Mouse (Mus musculus): ENCODE data around the gene Noxred1.
A peak's percentile ranks its signal among the peaks of the same experiment; 100 is the strongest.
"Not testable (repeated sequence)": the region's sequence is repeated elsewhere in the genome, so short reads cannot be mapped to it uniquely, and the experiment has no call there.

Gene Noxred1

GRCm38 (mm10) chr12:87229633-87230032, 8.9 kb downstream of the Noxred1 start:
- DNase-seq (ENCODE audit: low spot score) = no peak

DNA sequence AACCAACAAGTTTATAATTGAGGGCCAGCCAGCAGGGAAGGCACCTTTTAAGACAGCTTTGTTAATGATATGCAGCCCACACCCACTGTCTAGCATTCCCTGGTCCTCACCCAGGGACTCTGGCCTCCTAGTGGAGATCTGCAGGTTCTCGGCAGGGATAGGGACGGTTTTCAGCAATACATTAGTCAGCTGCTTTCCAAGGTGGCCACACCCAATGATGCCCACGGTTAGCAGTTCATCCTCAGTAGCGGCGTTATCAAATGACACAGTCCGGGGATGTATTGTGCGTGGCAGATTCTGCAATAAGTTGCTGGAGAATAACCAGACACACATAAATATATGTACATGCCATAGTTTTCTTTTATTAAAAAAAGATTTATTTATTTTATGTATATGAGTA, 11.7 kb downstream of the Noxred1 start:
- DNase-seq (ENCODE audit: low spot score) = no peak

DNA sequence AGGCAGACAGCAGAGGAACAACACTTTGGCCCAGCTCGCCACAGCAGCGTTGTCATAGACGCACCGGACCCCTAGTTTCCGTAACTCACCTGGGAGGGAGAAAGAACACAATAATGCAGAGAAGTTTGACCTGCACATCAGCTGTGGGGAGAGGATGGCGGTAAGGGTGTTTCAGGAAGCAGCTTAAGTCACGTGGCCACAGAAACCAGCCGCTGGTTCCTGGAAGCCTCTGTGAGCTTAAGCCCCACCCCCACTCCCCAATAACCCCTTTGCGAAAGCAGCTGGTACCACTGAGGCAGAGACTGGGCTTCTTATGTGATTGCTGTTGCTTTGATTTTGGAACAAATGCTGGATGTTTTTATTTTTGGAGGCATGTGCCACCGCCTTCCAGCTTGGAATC, 13.6 kb downstream of the Noxred1 start:
- no peak for DNase-seq (ENCODE audit: low spot score)

GRCm38 (mm10) chr12:87219362-87219761, 19.2 kb downstream of the Noxred1 start:
- DNase-seq (ENCODE audit: low spot score) = no peak

GRCm38 (mm10) chr12:87217596-87217995, 20.9 kb downstream of the Noxred1 start:
- DNase-seq (ENCODE audit: low spot score) = no peak

- DNase-seq (ENCODE audit: low spot score) = no peak
Measured at GRCm38 (mm10) chr12:87216053-87216452, 22.5 kb downstream of the Noxred1 start.

DNA sequence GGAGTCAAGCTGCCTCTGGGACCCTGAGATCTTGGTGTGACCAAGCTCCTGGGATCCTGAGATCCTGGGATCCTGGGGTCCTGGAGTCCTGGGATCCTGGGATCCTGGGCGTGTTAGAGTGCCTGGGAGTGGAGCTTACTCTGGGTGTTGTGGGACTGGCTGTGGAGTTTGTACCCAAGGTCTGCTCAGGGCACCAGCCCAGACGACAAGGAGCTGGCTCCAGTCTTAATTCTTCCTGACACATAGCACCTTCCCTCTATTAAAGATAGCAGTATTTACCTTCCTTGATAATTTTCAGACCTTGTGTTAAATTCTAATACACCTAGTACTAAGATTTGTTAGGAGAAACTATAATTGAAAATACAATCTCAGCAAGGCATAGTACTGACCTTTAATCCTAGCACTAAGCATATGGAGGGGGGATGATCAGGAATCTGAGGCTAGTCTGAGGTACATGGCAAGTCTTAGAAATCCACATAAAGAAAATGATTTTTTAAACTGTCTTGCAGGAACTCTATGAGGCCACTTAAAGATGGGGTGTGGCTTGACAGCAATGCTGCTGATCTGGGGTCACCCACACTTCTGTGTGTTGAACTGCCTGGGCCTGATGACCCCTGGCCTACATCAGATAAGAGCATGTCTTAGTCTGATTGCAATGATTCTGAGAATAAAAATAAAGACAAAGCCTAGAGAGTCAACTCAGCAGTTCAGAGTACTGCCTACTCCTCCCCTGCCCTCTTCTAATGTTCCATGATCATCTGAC, 25.5 kb downstream of the Noxred1 start:
- no peak for DNase-seq (ENCODE audit: low spot score)

- not testable (repeated sequence) for DNase-seq (ENCODE audit: low spot score)
Measured at GRCm38 (mm10) chr12:87205789-87206188, 32.7 kb downstream of the Noxred1 start.

GRCm38 (mm10) chr12:87201694-87202093, 36.8 kb downstream of the Noxred1 start:
- no peak for DNase-seq (ENCODE audit: low spot score)

DNA sequence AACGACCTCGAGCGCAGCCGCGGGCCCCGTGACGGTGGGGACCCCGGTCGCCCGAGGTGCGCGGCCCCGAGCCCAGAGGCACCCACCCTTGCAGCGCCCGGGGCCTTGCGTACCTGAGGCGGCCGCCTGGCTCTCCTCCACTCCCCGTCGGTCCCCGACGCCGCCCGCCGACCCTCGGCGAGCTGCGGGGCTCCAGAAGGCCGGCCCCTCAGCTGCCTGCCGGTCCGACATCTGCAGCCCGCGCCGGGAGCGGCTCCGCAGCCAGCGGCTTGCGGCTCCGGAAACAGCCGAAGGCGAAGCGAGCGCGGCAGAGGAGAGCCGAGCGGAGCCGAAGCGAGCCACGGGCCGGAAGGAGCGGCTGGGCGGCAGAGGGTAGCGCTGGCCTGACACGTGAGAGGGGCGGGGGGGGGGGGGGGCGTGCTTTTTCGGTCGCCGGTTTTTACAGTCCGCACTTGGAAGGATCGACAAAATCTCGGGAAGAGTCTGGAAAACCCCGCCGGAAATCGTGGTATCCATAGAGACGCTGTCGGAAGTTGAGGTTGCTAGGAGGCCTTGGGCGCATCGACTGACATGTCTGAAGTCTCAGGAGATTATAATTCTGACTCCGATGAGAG, 38.5 kb downstream of the Noxred1 start, which contains the start of gene Tmed8:
TSS of gene Tmed8 (minus strand) at position 482 of the 614 bp plus-strand sequence.
- DNase-seq (ENCODE audit: low spot score) = peak; percentile 67

GRCm38 (mm10) chr12:87199206-87199972, 39.1 kb downstream of the Noxred1 start, which contains the start of gene Samd15:
Gene Samd15, plus strand, starts transcription at chr12:87199723.
- peak; percentile 34 for DNase-seq (ENCODE audit: low spot score)

GRCm38 (mm10) chr12:87198792-87199191, 39.7 kb downstream of the Noxred1 start:
- DNase-seq (ENCODE audit: low spot score) = no peak

DNA sequence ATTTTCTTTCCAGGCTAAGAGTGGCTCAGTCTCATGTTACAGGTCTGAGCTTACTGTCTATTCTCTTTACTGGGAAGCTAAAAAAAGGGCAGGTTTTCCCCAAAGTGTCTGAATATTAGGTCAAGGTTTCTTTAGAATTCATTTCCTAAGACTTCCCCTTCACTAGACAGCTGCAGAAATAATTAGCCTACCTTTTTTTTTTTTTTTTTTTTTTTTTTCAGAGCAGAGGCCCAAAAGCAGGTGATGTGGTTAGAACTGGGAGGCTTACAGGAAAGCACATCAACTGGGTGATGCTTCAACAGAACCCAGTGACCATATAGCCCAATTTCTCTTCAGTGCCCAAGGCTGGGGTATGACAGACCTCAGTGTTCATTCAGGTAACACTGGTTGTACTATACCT, 42.2 kb downstream of the Noxred1 start:
- DNase-seq (ENCODE audit: low spot score) = no peak

DNA sequence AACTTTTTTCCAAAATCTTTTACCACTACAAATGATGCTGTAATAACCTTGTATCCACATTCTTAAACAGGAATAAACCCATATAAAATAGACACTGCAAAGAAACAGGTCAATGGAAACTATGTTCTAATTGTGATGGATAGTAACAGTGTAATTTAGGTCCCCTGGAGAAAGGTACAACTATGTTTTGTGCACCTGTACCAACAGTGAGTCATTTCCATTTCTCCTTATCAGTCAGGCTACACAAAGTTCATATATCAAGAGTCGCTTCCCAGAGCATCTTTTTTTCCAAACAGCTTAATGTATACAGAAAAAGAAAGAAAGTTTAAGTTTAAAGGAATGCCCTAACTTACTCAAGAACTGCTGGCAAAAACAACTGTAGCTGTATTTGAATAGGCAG, 43.5 kb downstream of the Noxred1 start:
- DNase-seq (ENCODE audit: low spot score) = no peak

DNA sequence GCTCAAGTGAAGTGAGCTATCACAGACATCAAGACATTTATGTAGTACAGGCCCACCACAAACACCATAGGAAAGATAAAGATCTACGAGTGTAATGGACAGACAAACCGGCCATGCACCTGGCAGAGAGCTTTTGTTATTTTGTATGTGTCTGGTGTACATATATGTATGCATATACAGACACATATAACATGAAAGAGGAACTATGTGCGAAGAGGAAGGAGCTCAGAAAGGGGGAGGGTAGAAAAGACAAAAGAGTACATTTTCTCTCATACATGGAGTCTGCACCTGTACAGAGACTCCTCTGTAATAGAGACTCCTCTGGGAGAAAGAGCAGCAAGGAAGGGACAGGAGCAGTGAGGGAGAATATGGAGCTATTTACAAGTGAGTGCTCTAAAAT, 45.5 kb downstream of the Noxred1 start:
- no peak for DNase-seq (ENCODE audit: low spot score)

DNA sequence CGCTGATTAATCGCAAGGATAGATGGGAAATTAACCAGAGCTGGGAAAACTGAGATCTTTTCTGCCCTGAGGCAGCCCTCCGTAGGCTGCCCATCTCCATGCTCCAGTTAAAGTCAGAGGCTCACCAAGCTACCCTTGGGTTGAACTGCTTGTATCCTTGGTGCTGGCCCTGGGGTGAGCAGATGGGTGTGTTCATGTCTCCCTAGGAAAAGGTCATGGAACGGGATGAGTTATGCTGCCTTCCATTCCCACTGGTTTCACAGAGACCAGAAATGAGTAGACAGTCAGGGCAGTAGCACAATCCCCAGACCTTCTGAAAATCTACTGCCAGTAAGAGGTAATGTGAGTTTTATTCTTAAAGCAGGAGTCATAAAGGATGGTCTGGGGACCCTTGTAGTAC, 60.9 kb downstream of the Noxred1 start:
- DNase-seq (ENCODE audit: low spot score) = no peak

- no peak for DNase-seq (ENCODE audit: low spot score)
Measured at GRCm38 (mm10) chr12:87175194-87175946, 63.2 kb downstream of the Noxred1 start.

Data from ovary, adult 18-20 months (tissue).